22 mouse cellular contexts compared by ENCODE assay signal in genomic region chr2:72749495-72749894, GRCm38 (mm10).
DNase-seq lines count a peak whose midpoint lies in the region; ATAC-seq and TF ChIP-seq lines count a peak whose summit lies in the region.
"Had no signal": no experiment of that assay in that cellular context is flagged by ENCODE, and none has a peak within 500 bp of the region (broad histone marks: within the 10 kb centered on the region; RNA-seq: fewer than 3 reads in every experiment).

No protein-coding gene starts in this region.

- no peak for TF ChIP-seq EP300 in stomach, postnatal 0 days (optimal IDR thresholded peaks at IDR 0.05)

- TF ChIP-seq CTCF in stomach, postnatal 0 days (IDR thresholded peaks at IDR 0.05; ENCODE audit: low read depth) = no peak

- H3K9me3 ChIP-seq in ES-E14 (ENCODE audit: control insufficient read depth, insufficient read depth, low read depth, low read length) = no peaks in the 10 kb centered on the region
- 0 out of 2 replicates have a peak, but pooled peaks cover 2% of the 10 kb centered on the region for H3K9me3 ChIP-seq in stomach, postnatal 0 days (ENCODE audit: control insufficient read depth, low read length)
- H3K9me3 ChIP-seq: embryonic facial prominence, embryonic 13.5 days; embryonic facial prominence, embryonic 15.5 days; forebrain, embryonic 10.5 days; forebrain, embryonic 12.5 days had no signal

- no peak overlapping the region for H3K27ac ChIP-seq in ES-E14 (ENCODE audit: insufficient read depth, low read depth, low read length, poor library complexity, severe bottlenecking)
- no peak overlapping the region for H3K27ac ChIP-seq in stomach, postnatal 0 days (replicated peaks)
- H3K27ac ChIP-seq: embryonic facial prominence, embryonic 13.5 days; embryonic facial prominence, embryonic 15.5 days; forebrain, embryonic 10.5 days; forebrain, embryonic 12.5 days had no signal

- 94% methylated on average over 1 of the region's 1 CpGs for WGBS in stomach, postnatal 0 days

- H3K4me1 ChIP-seq in ES-E14 (ENCODE audit: control insufficient read depth in 2 of 2, insufficient read depth in 2 of 2, low read length in 2 of 2, poor library complexity in 1 of 2) = no peaks in the 10 kb centered on the region
- H3K4me1 ChIP-seq in stomach, postnatal 0 days (replicated peaks; ENCODE audit: control insufficient read depth, insufficient read depth) = no peaks in the 10 kb centered on the region
- H3K4me1 ChIP-seq: forebrain, embryonic 12.5 days had no signal

- peak; percentile 9 for DNase-seq in ES-CJ7 (ENCODE audit: low read depth, low spot score)
- peak; percentile 13 for DNase-seq in ES-E14 (ENCODE audit: low read depth, low spot score)
- peak; percentile 53 for DNase-seq in ZHBTc4 (ENCODE audit: low read depth, low spot score)
- no peak for DNase-seq in lung, postnatal 36 days
- no peak for DNase-seq in stomach, postnatal 0 days (ENCODE audit: low spot score)
- DNase-seq: adrenal gland, adult 2 months; adrenal gland, postnatal 10 days; adrenal gland, postnatal 25 days; cerebellum, adult 11 months; cerebellum, adult 18-20 months; cerebellum, adult 8-10 months; cerebellum, adult 9-11 months; cerebellum, postnatal 14 days; cerebellum, postnatal 36 days; embryo, embryonic 11 days had no signal

- no peak overlapping the region for H3K4me2 ChIP-seq in stomach, postnatal 0 days (replicated peaks; ENCODE audit: low read depth)
- H3K4me2 ChIP-seq: embryonic facial prominence, embryonic 13.5 days; embryonic facial prominence, embryonic 15.5 days; forebrain, embryonic 12.5 days had no signal

- H3K27me3 ChIP-seq in stomach, postnatal 0 days (ENCODE audit: control insufficient read depth, insufficient read depth, low read length) = no peaks in the 10 kb centered on the region
- H3K27me3 ChIP-seq: embryonic facial prominence, embryonic 13.5 days; embryonic facial prominence, embryonic 15.5 days; forebrain, embryonic 12.5 days had no signal

- H3K4me3 ChIP-seq in ES-E14 (ENCODE audit: insufficient read depth in 1 of 2, low read depth in 1 of 2, low read length in 2 of 2, poor library complexity in 1 of 2, severe bottlenecking in 1 of 2) = no peak overlapping the region
- no peak overlapping the region for H3K4me3 ChIP-seq in stomach, postnatal 0 days (ENCODE audit: low read depth, low read length)
- H3K4me3 ChIP-seq: embryonic facial prominence, embryonic 13.5 days; embryonic facial prominence, embryonic 15.5 days; erythroblast, embryonic 14.5 days; forebrain, embryonic 10.5 days; forebrain, embryonic 12.5 days had no signal

- ATAC-seq in stomach, postnatal 0 days (ENCODE audit: low FRiP score, low TSS enrichment) = no peak
- ATAC-seq: forebrain, embryonic 14.5 days; forebrain, embryonic 16.5 days had no signal

- in situ Hi-C loops in ES-E14 (cut with MboI; ENCODE audit: low sequenced_read_pairs in 2 of 2, unreplicated experiment in 2 of 2) = no loop called here

- no peaks in the 10 kb centered on the region for H3K36me3 ChIP-seq in ES-E14 (ENCODE audit: control insufficient read depth, insufficient read depth, low read length, poor library complexity, severe bottlenecking)
- no peaks in the 10 kb centered on the region for H3K36me3 ChIP-seq in stomach, postnatal 0 days (ENCODE audit: control insufficient read depth, insufficient read depth, low read length)
- H3K36me3 ChIP-seq: embryonic facial prominence, embryonic 13.5 days; embryonic facial prominence, embryonic 15.5 days; forebrain, embryonic 10.5 days; forebrain, embryonic 12.5 days had no signal

- H3K9ac ChIP-seq in ES-E14 (ENCODE audit: insufficient read depth, low read depth, low read length, poor library complexity, severe bottlenecking) = no peak overlapping the region
- no peak overlapping the region for H3K9ac ChIP-seq in stomach, postnatal 0 days (ENCODE audit: low read length)
- H3K9ac ChIP-seq: embryonic facial prominence, embryonic 13.5 days; embryonic facial prominence, embryonic 15.5 days; forebrain, embryonic 12.5 days had no signal

TF ChIP-seq in ES-E14, 5 proteins besides CTCF, POLR2A, EP300 and RAD21:
- TF ChIP-seq HCFC1 (IDR thresholded peaks at IDR 0.05; ENCODE audit: borderline replicate concordance, insufficient read depth, low read length) = no peak
- TF ChIP-seq MAFK (IDR thresholded peaks at IDR 0.05; ENCODE audit: insufficient read depth, low read depth, low read length) = no peak
TF ChIP-seq in ES-E14: peak in this region for 0.

Comparison
In these comparisons a context has a peak if more than half of its experiments do, and no peak if none do; other contexts are left out.
1. DNase-seq: peak in ES-CJ7 (single experiment), ES-E14 (single experiment) and ZHBTc4 (single experiment); none in lung, postnatal 36 days (single experiment) and stomach, postnatal 0 days (single experiment).